Mouse (Mus musculus) adrenal gland, adult 8-10 months (tissue): ENCODE results near the gene Nos1. TPM values are rescaled to one million over a fixed set of nuclear protein-coding genes. Genes with fewer than 3 reads are reported as not detected.

Source experiments
- DNase-seq: peaks from one replicate; pipeline ENCODE4 v3.0.0; 2022
- total RNA-seq, 4 experiments: library from RNA; stranded (reverse); gene quantifications; 2 replicates each; pipeline ENCODE4 v1.2.4; 2022

Nos1 gene
- total RNA-seq, 4 experiments from 2014 or later, result 0.63 to 1.4 (median 0.69) TPM

- no peak for DNase-seq
These were observed 221.2 kb downstream of the Nos1 start for GRCm38 (mm10) chr5:118002059-118002458.

- DNase-seq, result no peak
These were observed 223.8 kb downstream of the Nos1 start for GRCm38 (mm10) chr5:118004619-118005018.

- no peak for DNase-seq
These were observed 224.9 kb downstream of the Nos1 start for GRCm38 (mm10) chr5:118005728-118006127.

- peak; percentile 72 for DNase-seq
These were observed 227.5 kb downstream of the Nos1 start for GRCm38 (mm10) chr5:118008344-118008743.

Other genes with a start within 250 kb of the Nos1 start
- 100 to 1,000 TPM in 1 of 4 experiments, 10 to 100 TPM in 3; 63.9 to 114 (median 85.5) TPM for gene Fbxo21, start 195.7 kb downstream of the Nos1 start, total RNA-seq
- gene Tesc, start 246.7 kb downstream of the Nos1 start, total RNA-seq, result 100 to 1,000 TPM; 229 to 287 (median 252) TPM